In the genomic region with DNA sequence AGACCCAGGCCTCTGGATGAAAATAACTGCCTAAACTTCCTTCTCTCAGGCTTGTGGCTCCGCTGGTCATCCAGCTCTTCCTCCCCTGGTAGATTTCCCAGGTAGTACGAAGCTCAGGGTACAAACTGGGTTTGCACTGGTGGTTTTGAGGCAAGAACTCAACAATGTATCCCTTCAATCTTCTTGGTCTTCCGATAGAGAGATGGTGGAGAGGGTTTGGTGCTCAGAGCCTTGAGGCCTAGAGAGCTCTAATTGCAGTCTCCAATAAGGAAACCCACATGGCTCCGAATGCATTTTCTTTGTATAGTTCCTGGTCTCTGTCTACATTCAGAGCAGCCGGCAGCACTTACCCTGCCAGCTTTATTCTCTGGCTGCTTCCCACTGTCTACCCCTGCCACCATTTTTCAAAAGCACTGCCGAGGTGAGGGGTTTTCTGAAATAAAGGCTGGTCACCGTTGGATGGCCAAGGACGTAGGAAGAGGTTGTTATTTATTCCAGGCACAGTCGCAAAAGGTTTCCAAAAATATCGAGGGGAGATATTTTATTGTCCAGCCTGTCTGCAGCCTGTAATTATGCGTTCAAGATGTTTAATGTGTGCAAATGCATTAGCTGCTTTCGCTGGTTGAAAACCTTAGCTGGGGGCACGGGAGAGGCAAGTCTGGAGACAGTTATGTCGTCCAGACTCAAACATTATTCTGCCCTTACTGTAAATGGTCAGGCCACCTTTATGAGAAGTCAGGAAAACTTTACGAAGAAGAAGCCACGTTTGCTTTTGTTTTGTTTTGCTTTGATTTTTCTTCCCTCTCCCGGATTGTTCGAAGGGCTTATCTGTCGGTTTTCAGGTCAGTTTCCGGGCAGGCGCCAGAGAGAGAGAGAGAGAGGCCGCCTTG, we compare ENCODE assay signal across 23 mouse cellular contexts. TPM values are rescaled to one million over a fixed set of nuclear protein-coding genes. Genes with fewer than 3 reads are reported as not detected.
DNase-seq lines count a peak whose midpoint lies in the region; ATAC-seq and TF ChIP-seq lines count a peak whose summit lies in the region.
"Had no signal": no experiment of that assay in that cellular context is flagged by ENCODE, and none has a peak within 500 bp of the region (broad histone marks: within the 10 kb centered on the region; RNA-seq: fewer than 3 reads in every experiment).

No protein-coding gene starts in this region.

- peaks cover 95% of the 10 kb centered on the region for H3K27me3 ChIP-seq in hindbrain, embryonic 11.5 days (ENCODE audit: control insufficient read depth, insufficient read depth, low read length)
- peaks cover 98% of the 10 kb centered on the region for H3K27me3 ChIP-seq in hindbrain, embryonic 12.5 days
- peaks cover 97% of the 10 kb centered on the region for H3K27me3 ChIP-seq in E14TG2a.4 (ENCODE audit: insufficient read depth, low read length)
- H3K27me3 ChIP-seq in limb, embryonic 12.5 days: peaks cover 89% of the 10 kb centered on the region
- H3K27me3 ChIP-seq in lung, postnatal 0 days (replicated peaks; ENCODE audit: insufficient read depth, low read length): peaks cover 94% of the 10 kb centered on the region

- intact Hi-C loops in heart, postnatal 10 days (cut with DNase I): loop anchor here (5.0 kb wide), 2 partner anchors 454 to 564 kb away; no protein-coding TSS in a partner anchor

- DNase-seq in heart, adult 11 months: peak; percentile 41
- no peak for DNase-seq in heart, postnatal 10 days
- peak; percentile 53 for DNase-seq in hindbrain, embryonic 11.5 days (ENCODE audit: low spot score)
- DNase-seq in thymus, postnatal 14 days: no peak
- DNase-seq in lung, postnatal 0 days (ENCODE audit: low spot score): no peak
- DNase-seq: adrenal gland, adult 8-10 months; forebrain, postnatal 0 days; layer of hippocampus, postnatal 36 days; lung, postnatal 10 days had no signal

- TF ChIP-seq CTCF in E14TG2a.4 (conservative IDR thresholded peaks at IDR 0.05; ENCODE audit: low read length): no peak
- TF ChIP-seq CTCF in lung, postnatal 0 days (IDR thresholded peaks at IDR 0.05): no peak

- H3K4me2 ChIP-seq in hindbrain, embryonic 11.5 days (replicated peaks; ENCODE audit: low read depth, low read length): no peak overlapping the region
- no peak overlapping the region for H3K4me2 ChIP-seq in hindbrain, embryonic 12.5 days (replicated peaks)
- H3K4me2 ChIP-seq in limb, embryonic 12.5 days: peak overlapping the region; percentile 49
- no peak overlapping the region for H3K4me2 ChIP-seq in lung, postnatal 0 days (replicated peaks; ENCODE audit: low read depth, low read length)
- H3K4me2 ChIP-seq: heart, embryonic 15.5 days; liver, embryonic 15.5 days; neural tube, embryonic 13.5 days had no signal

- no peaks in the 10 kb centered on the region for H3K4me1 ChIP-seq in hindbrain, embryonic 11.5 days (replicated peaks; ENCODE audit: control insufficient read depth, insufficient read depth, low read length)
- H3K4me1 ChIP-seq in hindbrain, embryonic 12.5 days: no peaks in the 10 kb centered on the region
- H3K4me1 ChIP-seq in E14TG2a.4 (replicated peaks; ENCODE audit: low read depth, low read length): peaks cover 47% of the 10 kb centered on the region
- H3K4me1 ChIP-seq in limb, embryonic 12.5 days (replicated peaks): peaks cover 63% of the 10 kb centered on the region
- no peaks in the 10 kb centered on the region for H3K4me1 ChIP-seq in lung, postnatal 0 days (ENCODE audit: insufficient read depth, low read depth, low read length)
- H3K4me1 ChIP-seq: liver, embryonic 15.5 days; neural tube, embryonic 13.5 days had no signal

- no peak for TF ChIP-seq EP300 in lung, postnatal 0 days (IDR thresholded peaks at IDR 0.05)

- no peak overlapping the region for H3K9ac ChIP-seq in hindbrain, embryonic 11.5 days (ENCODE audit: low read depth, low read length)
- no peak overlapping the region for H3K9ac ChIP-seq in hindbrain, embryonic 12.5 days
- H3K9ac ChIP-seq in limb, embryonic 12.5 days (replicated peaks): no peak overlapping the region; the same call in 1 of the 2 replicates
- H3K9ac ChIP-seq in lung, postnatal 0 days (replicated peaks; ENCODE audit: low read depth): no peak overlapping the region
- H3K9ac ChIP-seq: forebrain, postnatal 0 days; heart, embryonic 15.5 days; liver, embryonic 15.5 days; neural tube, embryonic 13.5 days had no signal

- no peak overlapping the region for H3K4me3 ChIP-seq in hindbrain, embryonic 11.5 days (ENCODE audit: low read depth, low read length)
- no peak overlapping the region for H3K4me3 ChIP-seq in hindbrain, embryonic 12.5 days
- H3K4me3 ChIP-seq in E14TG2a.4 (replicated peaks; ENCODE audit: low read length): peak overlapping the region; percentile 60
- peak overlapping the region; percentile 18 for H3K4me3 ChIP-seq in limb, embryonic 12.5 days (replicated peaks)
- H3K4me3 ChIP-seq in lung, postnatal 0 days (ENCODE audit: low read depth, low read length): no peak overlapping the region
- H3K4me3 ChIP-seq: erythroblast, embryonic 14.5 days; heart, embryonic 15.5 days; liver, embryonic 15.5 days; neural tube, embryonic 13.5 days had no signal

- 2% methylated on average over 22 of the region's 22 CpGs for WGBS in hindbrain, embryonic 11.5 days
- WGBS in hindbrain, embryonic 12.5 days: 3% methylated on average over 22 of the region's 22 CpGs
- 5% methylated on average over 22 of the region's 22 CpGs for WGBS in limb, embryonic 12.5 days
- 19% methylated on average over 22 of the region's 22 CpGs for WGBS in lung, postnatal 0 days

- H3K27ac ChIP-seq in hindbrain, embryonic 11.5 days (ENCODE audit: low read depth, low read length): no peak overlapping the region
- no peak overlapping the region for H3K27ac ChIP-seq in hindbrain, embryonic 12.5 days
- H3K27ac ChIP-seq in limb, embryonic 12.5 days: peak overlapping the region; percentile 67; the same call in 1 of the 2 replicates
- no peak overlapping the region for H3K27ac ChIP-seq in lung, postnatal 0 days (ENCODE audit: low read length)
- H3K27ac ChIP-seq: gastrocnemius, adult 2 months; heart, embryonic 15.5 days; hindbrain, postnatal 0 days; liver, embryonic 15.5 days; neural tube, embryonic 13.5 days; stomach, postnatal 0 days had no signal

- H3K9me3 ChIP-seq in hindbrain, embryonic 11.5 days (ENCODE audit: control insufficient read depth, low read length): no peaks in the 10 kb centered on the region
- no peaks in the 10 kb centered on the region for H3K9me3 ChIP-seq in hindbrain, embryonic 12.5 days (replicated peaks)
- H3K9me3 ChIP-seq in E14TG2a.4 (ENCODE audit: low read length): no peaks in the 10 kb centered on the region
- H3K9me3 ChIP-seq in limb, embryonic 12.5 days: no peaks in the 10 kb centered on the region
- no peaks in the 10 kb centered on the region for H3K9me3 ChIP-seq in lung, postnatal 0 days (ENCODE audit: low read length)
- H3K9me3 ChIP-seq: heart, embryonic 15.5 days; liver, embryonic 15.5 days; neural tube, embryonic 13.5 days had no signal

- no peaks in the 10 kb centered on the region for H3K36me3 ChIP-seq in hindbrain, embryonic 11.5 days (ENCODE audit: control insufficient read depth, insufficient read depth, low read length)
- no peaks in the 10 kb centered on the region for H3K36me3 ChIP-seq in hindbrain, embryonic 12.5 days
- H3K36me3 ChIP-seq in E14TG2a.4 (ENCODE audit: insufficient read depth, low read length): no peaks in the 10 kb centered on the region
- no peaks in the 10 kb centered on the region for H3K36me3 ChIP-seq in limb, embryonic 12.5 days
- H3K36me3 ChIP-seq in lung, postnatal 0 days (ENCODE audit: insufficient read depth, low read length): no peaks in the 10 kb centered on the region
- H3K36me3 ChIP-seq: heart, embryonic 15.5 days; liver, embryonic 15.5 days; neural tube, embryonic 13.5 days had no signal

- ATAC-seq in hindbrain, embryonic 11.5 days (ENCODE audit: low FRiP score): no peak
- no peak for ATAC-seq in hindbrain, embryonic 12.5 days (ENCODE audit: low FRiP score)
- no peak for ATAC-seq in limb, embryonic 12.5 days (ENCODE audit: insufficient number of reproducible peaks, insufficient read depth, low FRiP score, low TSS enrichment, low read depth)
- no peak for ATAC-seq in lung, postnatal 0 days
- ATAC-seq: forebrain, postnatal 0 days; hindbrain, postnatal 0 days had no signal

RNA-seq across cellular contexts. Expression of a gene that starts 12.3 kb away (rescaled TPM):
- total RNA-seq in heart, postnatal 10 days (2021): not detected
- polyA plus RNA-seq in hindbrain, embryonic 11.5 days (2014; fragmentation: Nextera tagmentation; extraction: Ambion mirVana): not detected in 2 replicates
- polyA plus RNA-seq in hindbrain, embryonic 12.5 days (2016; fragmentation: Nextera tagmentation; extraction: Ambion mirVana): not detected in 2 replicates
- 33.1 and 34.1 TPM in 2 replicates for polyA plus RNA-seq in limb, embryonic 12.5 days (2016; fragmentation: Nextera tagmentation; extraction: Ambion mirVana)
- polyA plus RNA-seq in lung, postnatal 0 days (2015; fragmentation: Nextera tagmentation; extraction: Ambion mirVana): 0.12 TPM in 1 of 2 replicates, not detected in the other
- total RNA-seq: adrenal gland, adult 8-10 months; forebrain, postnatal 0 days; hindbrain, postnatal 0 days; layer of hippocampus, postnatal 36 days; left cerebral cortex, postnatal 36 days; megakaryocyte, adult 5-6 weeks had no signal
- polyA plus RNA-seq: embryonic facial prominence, embryonic 11.5 days; erythroblast, embryonic 14.5 days; forebrain, postnatal 0 days; heart, embryonic 15.5 days; hindbrain, postnatal 0 days; kidney, embryonic 14.5 days; liver, embryonic 15.5 days; stomach, postnatal 0 days had no signal

RNA-seq across cellular contexts. Expression of a gene that starts 27.4 kb away (rescaled TPM):
- not detected for total RNA-seq in heart, postnatal 10 days (2021)
- not detected in 2 replicates for polyA plus RNA-seq in hindbrain, embryonic 11.5 days (2014; fragmentation: Nextera tagmentation; extraction: Ambion mirVana)
- not detected in 2 replicates for polyA plus RNA-seq in hindbrain, embryonic 12.5 days (2016; fragmentation: Nextera tagmentation; extraction: Ambion mirVana)
- polyA plus RNA-seq in limb, embryonic 12.5 days (2016; fragmentation: Nextera tagmentation; extraction: Ambion mirVana): 88.2 and 96.8 TPM in 2 replicates
- not detected in 2 replicates for polyA plus RNA-seq in lung, postnatal 0 days (2015; fragmentation: Nextera tagmentation; extraction: Ambion mirVana)
- total RNA-seq: adrenal gland, adult 8-10 months; forebrain, postnatal 0 days; hindbrain, postnatal 0 days; layer of hippocampus, postnatal 36 days; left cerebral cortex, postnatal 36 days; megakaryocyte, adult 5-6 weeks had no signal
- polyA plus RNA-seq: embryonic facial prominence, embryonic 11.5 days; erythroblast, embryonic 14.5 days; forebrain, postnatal 0 days; heart, embryonic 15.5 days; hindbrain, postnatal 0 days; liver, embryonic 15.5 days; stomach, postnatal 0 days had no signal

RNA-seq across cellular contexts. Expression of a gene that starts 32.4 kb away (rescaled TPM):
- not detected for total RNA-seq in heart, postnatal 10 days (2021)
- not detected in 2 replicates for polyA plus RNA-seq in hindbrain, embryonic 11.5 days (2014; fragmentation: Nextera tagmentation; extraction: Ambion mirVana)
- not detected in 2 replicates for polyA plus RNA-seq in hindbrain, embryonic 12.5 days (2016; fragmentation: Nextera tagmentation; extraction: Ambion mirVana)
- polyA plus RNA-seq in limb, embryonic 12.5 days (2016; fragmentation: Nextera tagmentation; extraction: Ambion mirVana): 272 and 294 TPM in 2 replicates
- polyA plus RNA-seq in lung, postnatal 0 days (2015; fragmentation: Nextera tagmentation; extraction: Ambion mirVana): not detected in 2 replicates
- total RNA-seq: forebrain, postnatal 0 days; hindbrain, postnatal 0 days; layer of hippocampus, postnatal 36 days; left cerebral cortex, postnatal 36 days had no signal
- polyA plus RNA-seq: embryonic facial prominence, embryonic 11.5 days; erythroblast, embryonic 14.5 days; forebrain, postnatal 0 days; hindbrain, postnatal 0 days; stomach, postnatal 0 days had no signal

RNA-seq across cellular contexts. Expression of a gene that starts 40.3 kb away (rescaled TPM):
- total RNA-seq in heart, postnatal 10 days (2021): not detected
- 5.2 and 5.9 TPM in 2 replicates for polyA plus RNA-seq in hindbrain, embryonic 11.5 days (2014; fragmentation: Nextera tagmentation; extraction: Ambion mirVana)
- 11.5 and 12.6 TPM in 2 replicates for polyA plus RNA-seq in hindbrain, embryonic 12.5 days (2016; fragmentation: Nextera tagmentation; extraction: Ambion mirVana)
- polyA plus RNA-seq in limb, embryonic 12.5 days (2016; fragmentation: Nextera tagmentation; extraction: Ambion mirVana): 4.8 and 5.2 TPM in 2 replicates
- polyA plus RNA-seq in lung, postnatal 0 days (2015; fragmentation: Nextera tagmentation; extraction: Ambion mirVana): not detected in 2 replicates
- total RNA-seq: adrenal gland, adult 8-10 months; forebrain, postnatal 0 days; gastrocnemius, adult 2 months; layer of hippocampus, postnatal 36 days; left cerebral cortex, postnatal 36 days; megakaryocyte, adult 5-6 weeks had no signal
- polyA plus RNA-seq: erythroblast, embryonic 14.5 days; forebrain, postnatal 0 days; heart, embryonic 15.5 days; kidney, embryonic 14.5 days; liver, embryonic 15.5 days; stomach, postnatal 0 days had no signal

RNA-seq across cellular contexts. Expression of a gene that starts 42.1 kb away (rescaled TPM):
- total RNA-seq in heart, postnatal 10 days (2021): not detected
- 0.25 and 1.1 TPM in 2 replicates for polyA plus RNA-seq in hindbrain, embryonic 11.5 days (2014; fragmentation: Nextera tagmentation; extraction: Ambion mirVana)
- polyA plus RNA-seq in hindbrain, embryonic 12.5 days (2016; fragmentation: Nextera tagmentation; extraction: Ambion mirVana): 0.12 TPM in 1 of 2 replicates, not detected in the other
- polyA plus RNA-seq in limb, embryonic 12.5 days (2016; fragmentation: Nextera tagmentation; extraction: Ambion mirVana): 74.7 and 77.4 TPM in 2 replicates
- 0.06 and 0.07 TPM in 2 replicates for polyA plus RNA-seq in lung, postnatal 0 days (2015; fragmentation: Nextera tagmentation; extraction: Ambion mirVana)
- total RNA-seq: forebrain, postnatal 0 days; layer of hippocampus, postnatal 36 days; left cerebral cortex, postnatal 36 days had no signal
- polyA plus RNA-seq: erythroblast, embryonic 14.5 days; forebrain, postnatal 0 days; hindbrain, postnatal 0 days had no signal

Comparison
In these comparisons a context has a peak if more than half of its experiments do, and no peak if none do; other contexts are left out.
1. DNase-seq: peak in heart, adult 11 months (single experiment) and hindbrain, embryonic 11.5 days (single experiment); none in heart, postnatal 10 days (0 of 2), thymus, postnatal 14 days (single experiment) and lung, postnatal 0 days (single experiment).
2. H3K4me3 ChIP-seq: peak in E14TG2a.4 (single experiment) and limb, embryonic 12.5 days (single experiment); none in hindbrain, embryonic 11.5 days (single experiment), hindbrain, embryonic 12.5 days (single experiment) and lung, postnatal 0 days (single experiment).
3. RNA of a gene that starts 12.3 kb away (polyA plus RNA-seq): 33.1 to 34.1 TPM in limb, embryonic 12.5 days; 0.12 TPM in lung, postnatal 0 days, not detected in hindbrain, embryonic 11.5 days and not detected in hindbrain, embryonic 12.5 days; every median in the first group is over 10 times any median in the second.
4. RNA of a gene that starts 27.4 kb away (polyA plus RNA-seq): 88.2 to 96.8 TPM in limb, embryonic 12.5 days; not detected in hindbrain, embryonic 11.5 days, not detected in hindbrain, embryonic 12.5 days and not detected in lung, postnatal 0 days; every median in the first group is over 10 times any median in the second.
5. RNA of a gene that starts 32.4 kb away (polyA plus RNA-seq): 272 to 294 TPM in limb, embryonic 12.5 days; not detected in hindbrain, embryonic 11.5 days, not detected in hindbrain, embryonic 12.5 days and not detected in lung, postnatal 0 days; every median in the first group is over 100 times any median in the second.